Mouse (Mus musculus) heart, adult 2 months (tissue): ENCODE results near the gene Srms.

Source experiments
- CTCF ChIP-seq: fragments of 200-600 bp; IDR thresholded peaks from 2 replicates; pipeline ENCODE4 v1.8.1; 2022; ENCODE audit warnings: antibody characterized with exemption, mild to moderate bottlenecking, moderate library complexity
- EP300 ChIP-seq: fragments of 200-500 bp; IDR thresholded peaks from 2 replicates; pipeline ENCODE4 v1.6.1; 2011; ENCODE audit warnings: low read depth, low read length, control low read depth; ENCODE audit not compliant: insufficient read depth
- POLR2A ChIP-seq: fragments of 200-500 bp; IDR thresholded peaks from 2 replicates; pipeline ENCODE4 v1.6.1; 2011; ENCODE audit warnings: mild to moderate bottlenecking, low read depth, low read length, control low read depth; ENCODE audit not compliant: insufficient read depth

GRCm38 (mm10) chr2:181242314-181242665, 29.3 kb upstream of the Srms start:
- TF ChIP-seq CTCF, result no peak
- TF ChIP-seq POLR2A, result no peak
- no peak for TF ChIP-seq EP300
